Mouse (Mus musculus): ENCODE measurements at regions not wholly inside any gene's neighbourhood (a gene's known extent, or its start where the extent isn't known, plus 50 kb on each side); places are given as distances from the start of the nearest gene placed in this dataset.

GRCm38 (mm10) chr19:49372921-49373320 is 1167.1 kb downstream of the Sorcs3 start:
- H3K27ac ChIP-seq (ENCODE audit: low read depth, low read length), result no peak overlapping the region
- no peak overlapping the region for H3K4me2 ChIP-seq (replicated peaks; ENCODE audit: low read depth, low read length)
- WGBS, result 86% methylated on average over 1 of the region's 1 CpGs
- ATAC-seq (ENCODE audit: low FRiP score) (no peak), DNase-seq (ENCODE audit: low spot score) (no peak)
- H3K9me3 ChIP-seq (ENCODE audit: control insufficient read depth, low read length), result no peaks in the 10 kb centered on the region
- no peaks in the 10 kb centered on the region for H3K36me3 ChIP-seq (ENCODE audit: control insufficient read depth, insufficient read depth, low read length)
- H3K4me3 ChIP-seq (ENCODE audit: low read depth, low read length), result no peak overlapping the region
- no peaks in the 10 kb centered on the region for H3K4me1 ChIP-seq (replicated peaks; ENCODE audit: control insufficient read depth, insufficient read depth, low read length)
- H3K9ac ChIP-seq (ENCODE audit: low read depth, low read length), result no peak overlapping the region
- no peaks in the 10 kb centered on the region for H3K27me3 ChIP-seq (ENCODE audit: control insufficient read depth, insufficient read depth, low read length)

GRCm38 (mm10) chr19:49374295-49374694 is 1168.5 kb downstream of the Sorcs3 start:
- 95% methylated on average over 2 of the region's 2 CpGs for WGBS
- Histone ChIP-seq H3K4me1 (replicated peaks; ENCODE audit: control insufficient read depth, insufficient read depth, low read length) (no peaks in the 10 kb centered on the region), H3K4me2 (replicated peaks; ENCODE audit: low read depth, low read length) (no peak overlapping the region), H3K36me3 (ENCODE audit: control insufficient read depth, insufficient read depth, low read length) (no peaks in the 10 kb centered on the region), H3K9me3 (ENCODE audit: control insufficient read depth, low read length) (no peaks in the 10 kb centered on the region), H3K27ac (ENCODE audit: low read depth, low read length) (no peak overlapping the region), H3K9ac (ENCODE audit: low read depth, low read length) (no peak overlapping the region), H3K27me3 (ENCODE audit: control insufficient read depth, insufficient read depth, low read length) (no peaks in the 10 kb centered on the region), H3K4me3 (ENCODE audit: low read depth, low read length) (no peak overlapping the region)
- DNase-seq (ENCODE audit: low spot score), result no peak
- ATAC-seq (ENCODE audit: low FRiP score), result no peak

- DNase-seq (ENCODE audit: low spot score), result no peak
- Histone ChIP-seq H3K4me3 (ENCODE audit: low read depth, low read length) (no peak overlapping the region), H3K27ac (ENCODE audit: low read depth, low read length) (no peak overlapping the region), H3K4me2 (replicated peaks; ENCODE audit: low read depth, low read length) (no peak overlapping the region), H3K9me3 (ENCODE audit: control insufficient read depth, low read length) (no peaks in the 10 kb centered on the region), H3K27me3 (ENCODE audit: control insufficient read depth, insufficient read depth, low read length) (no peaks in the 10 kb centered on the region), H3K9ac (ENCODE audit: low read depth, low read length) (no peak overlapping the region), H3K36me3 (ENCODE audit: control insufficient read depth, insufficient read depth, low read length) (no peaks in the 10 kb centered on the region), H3K4me1 (replicated peaks; ENCODE audit: control insufficient read depth, insufficient read depth, low read length) (no peaks in the 10 kb centered on the region)
- 87% methylated on average over 3 of the region's 3 CpGs for WGBS
- no peak for ATAC-seq (ENCODE audit: low FRiP score)
These were observed 1169.1 kb downstream of the Sorcs3 start for GRCm38 (mm10) chr19:49374926-49375325.

- Histone ChIP-seq H3K4me2 (replicated peaks; ENCODE audit: low read depth, low read length) (no peak overlapping the region), H3K9ac (ENCODE audit: low read depth, low read length) (no peak overlapping the region), H3K4me1 (replicated peaks; ENCODE audit: control insufficient read depth, insufficient read depth, low read length) (no peaks in the 10 kb centered on the region), H3K36me3 (ENCODE audit: control insufficient read depth, insufficient read depth, low read length) (no peaks in the 10 kb centered on the region), H3K4me3 (ENCODE audit: low read depth, low read length) (no peak overlapping the region), H3K9me3 (ENCODE audit: control insufficient read depth, low read length) (no peaks in the 10 kb centered on the region), H3K27ac (ENCODE audit: low read depth, low read length) (no peak overlapping the region), H3K27me3 (ENCODE audit: control insufficient read depth, insufficient read depth, low read length) (no peaks in the 10 kb centered on the region)
- 62% methylated on average over 1 of the region's 1 CpGs for WGBS
- ATAC-seq (ENCODE audit: low FRiP score) (no peak), DNase-seq (ENCODE audit: low spot score) (no peak)
These were observed 1170.2 kb downstream of the Sorcs3 start for GRCm38 (mm10) chr19:49375754-49376619.

- Histone ChIP-seq H3K36me3 (ENCODE audit: control insufficient read depth, insufficient read depth, low read length) (no peaks in the 10 kb centered on the region), H3K9ac (ENCODE audit: low read depth, low read length) (no peak overlapping the region), H3K4me2 (replicated peaks; ENCODE audit: low read depth, low read length) (no peak overlapping the region), H3K4me3 (ENCODE audit: low read depth, low read length) (no peak overlapping the region), H3K27ac (ENCODE audit: low read depth, low read length) (no peak overlapping the region), H3K27me3 (ENCODE audit: control insufficient read depth, insufficient read depth, low read length) (no peaks in the 10 kb centered on the region), H3K4me1 (replicated peaks; ENCODE audit: control insufficient read depth, insufficient read depth, low read length) (no peaks in the 10 kb centered on the region), H3K9me3 (ENCODE audit: control insufficient read depth, low read length) (no peaks in the 10 kb centered on the region)
- WGBS, result 49% methylated on average over 3 of the region's 3 CpGs
- ATAC-seq (ENCODE audit: low FRiP score) (no peak), DNase-seq (ENCODE audit: low spot score) (no peak)
These were observed 1173.8 kb downstream of the Sorcs3 start for GRCm38 (mm10) chr19:49379646-49380045.

GRCm38 (mm10) chr19:49396257-49396656 is 1190.4 kb downstream of the Sorcs3 start:
- DNase-seq (ENCODE audit: low spot score) (no peak), ATAC-seq (ENCODE audit: low FRiP score) (no peak)
- WGBS, result 86% methylated on average over 2 of the region's 2 CpGs
- Histone ChIP-seq H3K27me3 (ENCODE audit: control insufficient read depth, insufficient read depth, low read length) (no peaks in the 10 kb centered on the region), H3K4me1 (replicated peaks; ENCODE audit: control insufficient read depth, insufficient read depth, low read length) (no peaks in the 10 kb centered on the region), H3K9me3 (ENCODE audit: control insufficient read depth, low read length) (no peaks in the 10 kb centered on the region), H3K4me2 (replicated peaks; ENCODE audit: low read depth, low read length) (no peak overlapping the region), H3K9ac (ENCODE audit: low read depth, low read length) (no peak overlapping the region), H3K36me3 (ENCODE audit: control insufficient read depth, insufficient read depth, low read length) (no peaks in the 10 kb centered on the region), H3K27ac (ENCODE audit: low read depth, low read length) (no peak overlapping the region), H3K4me3 (ENCODE audit: low read depth, low read length) (no peak overlapping the region)

GRCm38 (mm10) chr19:49415326-49415725 is 1209.5 kb downstream of the Sorcs3 start:
- Histone ChIP-seq H3K27ac (ENCODE audit: low read depth, low read length) (no peak overlapping the region), H3K9me3 (ENCODE audit: control insufficient read depth, low read length) (no peaks in the 10 kb centered on the region), H3K4me3 (ENCODE audit: low read depth, low read length) (no peak overlapping the region), H3K27me3 (ENCODE audit: control insufficient read depth, insufficient read depth, low read length) (no peaks in the 10 kb centered on the region), H3K36me3 (ENCODE audit: control insufficient read depth, insufficient read depth, low read length) (no peaks in the 10 kb centered on the region), H3K4me1 (replicated peaks; ENCODE audit: control insufficient read depth, insufficient read depth, low read length) (no peaks in the 10 kb centered on the region), H3K4me2 (replicated peaks; ENCODE audit: low read depth, low read length) (no peak overlapping the region), H3K9ac (ENCODE audit: low read depth, low read length) (no peak overlapping the region)
- no peak for ATAC-seq (ENCODE audit: low FRiP score)
- DNase-seq (ENCODE audit: low spot score), result no peak
- 78% methylated on average over 2 of the region's 2 CpGs for WGBS

- Histone ChIP-seq H3K27ac (ENCODE audit: low read depth, low read length) (no peak overlapping the region), H3K9ac (ENCODE audit: low read depth, low read length) (no peak overlapping the region), H3K4me1 (replicated peaks; ENCODE audit: control insufficient read depth, insufficient read depth, low read length) (no peaks in the 10 kb centered on the region), H3K36me3 (ENCODE audit: control insufficient read depth, insufficient read depth, low read length) (no peaks in the 10 kb centered on the region), H3K4me3 (ENCODE audit: low read depth, low read length) (no peak overlapping the region), H3K27me3 (ENCODE audit: control insufficient read depth, insufficient read depth, low read length) (no peaks in the 10 kb centered on the region), H3K4me2 (replicated peaks; ENCODE audit: low read depth, low read length) (no peak overlapping the region), H3K9me3 (ENCODE audit: control insufficient read depth, low read length) (no peaks in the 10 kb centered on the region)
- WGBS, result 84% methylated on average over 7 of the region's 7 CpGs
- no peak for DNase-seq (ENCODE audit: low spot score)
- ATAC-seq (ENCODE audit: low FRiP score), result no peak
These were observed 1217.5 kb downstream of the Sorcs3 start for GRCm38 (mm10) chr19:49423059-49423900.
